Mouse (Mus musculus) lung, adult 2 months (tissue): Measurements from ENCODE around the gene Ficd.

Experiments
- CTCF ChIP-seq: fragments of 200-500 bp; IDR thresholded peaks from 2 replicates; pipeline ENCODE4 v1.5.1; 2011; ENCODE audit warnings: mild to moderate bottlenecking, low read length, control low read depth; ENCODE audit not compliant: insufficient read depth
- POLR2A ChIP-seq: fragments of 200-500 bp; IDR thresholded peaks from 2 replicates; pipeline ENCODE4 v1.6.1; 2011; ENCODE audit warnings: low read depth, mild to moderate bottlenecking, control low read depth, low read length, borderline replicate concordance; ENCODE audit errors: extremely low read depth

- TF ChIP-seq CTCF (peak; percentile 87), POLR2A (no peak)
Measured at GRCm38 (mm10) chr5:113773664-113774063, 38.1 kb downstream of the Ficd start.
